Mouse (Mus musculus): ENCODE data around the gene Kdf1. TPM values are rescaled to one million over a fixed set of nuclear protein-coding genes. Genes with fewer than 3 reads are reported as not detected.
A peak's percentile ranks its signal among the peaks of the same experiment; 100 is the strongest.

The Kdf1 gene
- 30.1 and 31.6 TPM in 2 replicates for polyA plus RNA-seq (2014; fragmentation: Nextera tagmentation; extraction: Ambion mirVana)

DNA sequence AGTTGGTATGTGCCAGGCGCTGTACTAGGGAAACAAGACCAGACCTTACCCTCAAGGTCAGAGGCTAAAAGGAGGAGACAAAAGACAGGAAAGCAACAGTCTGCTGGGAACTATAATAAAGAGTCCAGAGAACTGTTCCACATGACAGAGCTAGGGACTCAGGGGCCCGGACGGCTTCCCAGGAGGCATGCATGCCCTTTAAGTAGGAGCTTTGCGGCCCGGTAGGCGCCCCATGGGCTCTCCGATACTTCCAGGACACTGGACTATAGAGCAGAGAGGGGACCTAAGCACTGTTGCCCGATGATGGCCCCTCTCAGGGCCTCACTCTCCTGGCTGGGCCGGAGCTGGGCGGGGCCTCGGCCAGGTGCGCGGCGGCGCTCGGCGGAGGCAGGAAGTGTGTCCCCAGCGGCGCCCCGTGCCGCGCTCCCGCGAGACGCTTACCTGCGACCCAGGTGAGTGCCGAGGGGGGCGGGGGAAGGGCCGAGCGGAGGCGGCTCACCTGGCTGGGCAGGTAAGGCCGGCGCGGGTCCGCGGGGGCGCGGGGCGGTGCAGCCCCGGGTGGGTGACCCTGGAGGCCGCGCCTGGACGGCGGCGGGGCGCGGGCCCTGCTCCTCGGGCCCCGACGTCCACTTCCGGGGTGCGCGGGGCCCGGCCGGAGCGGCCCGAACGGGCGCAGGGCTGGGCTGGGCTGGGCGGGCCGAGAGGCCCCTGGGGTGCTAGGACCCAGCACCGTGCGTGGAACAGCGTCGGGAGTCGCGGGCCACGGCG is at the start of gene Kdf1:
TSS of gene Kdf1 (plus strand) at position 363 of the 768 bp plus-strand sequence.
- no peaks in the 10 kb centered on the region for H3K9me3 ChIP-seq (ENCODE audit: control insufficient read depth, low read depth, low read length)
- H3K36me3 ChIP-seq (ENCODE audit: control insufficient read depth, insufficient read depth, low read length): no peaks in the 10 kb centered on the region
- ATAC-seq (ENCODE audit: insufficient number of reproducible peaks, insufficient read depth, low FRiP score, low read depth): peak; percentile 91
- peak within 1 kb of the TSS; percentile 63; the same call in 1 of the 2 replicates for H3K27ac ChIP-seq (ENCODE audit: low read length)
- H3K4me3 ChIP-seq (ENCODE audit: low read depth, low read length): peak within 1 kb of the TSS; percentile 42
- H3K4me1 ChIP-seq (ENCODE audit: control insufficient read depth, insufficient read depth, low read length): peaks cover 4% of the 10 kb centered on the region; the same call in 1 of the 2 replicates
- H3K27me3 ChIP-seq (ENCODE audit: control insufficient read depth, insufficient read depth, low read length): peaks cover 11% of the 10 kb centered on the region; the same call in 1 of the 2 replicates
- WGBS: 3% methylated on average over 67 of the region's 69 CpGs
- H3K9ac ChIP-seq (replicated peaks; ENCODE audit: low read depth, low read length): peak within 1 kb of the TSS; percentile 64
- peak within 1 kb of the TSS; percentile 47 for H3K4me2 ChIP-seq (replicated peaks; ENCODE audit: low read depth, low read length)

DNA sequence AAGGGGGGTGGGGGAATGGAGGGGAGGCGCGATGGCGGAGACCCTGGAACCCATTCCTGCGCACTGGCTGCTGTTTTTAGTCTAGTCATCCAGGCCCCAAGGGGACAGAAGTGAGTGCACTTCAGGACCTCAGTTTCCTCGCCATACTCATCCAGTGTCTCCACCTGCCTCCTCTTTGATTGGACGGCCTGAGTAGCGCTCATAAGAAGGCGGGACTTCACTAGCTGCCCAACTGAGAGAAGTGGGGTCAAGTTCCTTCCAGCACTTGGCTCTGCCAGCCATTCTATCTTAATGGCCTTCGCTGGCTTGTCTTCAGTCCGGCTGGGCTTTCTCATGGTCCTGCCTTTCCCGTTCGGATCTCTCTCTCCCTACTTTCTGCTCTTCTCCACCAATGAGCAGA is 49.6 kb upstream of the Kdf1 start:
- peaks cover 5% of the 10 kb centered on the region; the same call in 1 of the 2 replicates for H3K9me3 ChIP-seq (ENCODE audit: control insufficient read depth, low read depth, low read length)
- peak overlapping the region; percentile 57 for H3K4me2 ChIP-seq (replicated peaks; ENCODE audit: low read depth, low read length)
- H3K27ac ChIP-seq (ENCODE audit: low read length): no peak overlapping the region
- ATAC-seq (ENCODE audit: insufficient number of reproducible peaks, insufficient read depth, low FRiP score, low read depth): no peak
- H3K36me3 ChIP-seq (ENCODE audit: control insufficient read depth, insufficient read depth, low read length): no peaks in the 10 kb centered on the region
- H3K4me1 ChIP-seq (ENCODE audit: control insufficient read depth, insufficient read depth, low read length): no peaks in the 10 kb centered on the region
- H3K27me3 ChIP-seq (ENCODE audit: control insufficient read depth, insufficient read depth, low read length): no peaks in the 10 kb centered on the region
- 14% methylated on average over 12 of the region's 12 CpGs for WGBS
- H3K9ac ChIP-seq (replicated peaks; ENCODE audit: low read depth, low read length): no peak overlapping the region
- H3K4me3 ChIP-seq (ENCODE audit: low read depth, low read length): no peak overlapping the region

DNA sequence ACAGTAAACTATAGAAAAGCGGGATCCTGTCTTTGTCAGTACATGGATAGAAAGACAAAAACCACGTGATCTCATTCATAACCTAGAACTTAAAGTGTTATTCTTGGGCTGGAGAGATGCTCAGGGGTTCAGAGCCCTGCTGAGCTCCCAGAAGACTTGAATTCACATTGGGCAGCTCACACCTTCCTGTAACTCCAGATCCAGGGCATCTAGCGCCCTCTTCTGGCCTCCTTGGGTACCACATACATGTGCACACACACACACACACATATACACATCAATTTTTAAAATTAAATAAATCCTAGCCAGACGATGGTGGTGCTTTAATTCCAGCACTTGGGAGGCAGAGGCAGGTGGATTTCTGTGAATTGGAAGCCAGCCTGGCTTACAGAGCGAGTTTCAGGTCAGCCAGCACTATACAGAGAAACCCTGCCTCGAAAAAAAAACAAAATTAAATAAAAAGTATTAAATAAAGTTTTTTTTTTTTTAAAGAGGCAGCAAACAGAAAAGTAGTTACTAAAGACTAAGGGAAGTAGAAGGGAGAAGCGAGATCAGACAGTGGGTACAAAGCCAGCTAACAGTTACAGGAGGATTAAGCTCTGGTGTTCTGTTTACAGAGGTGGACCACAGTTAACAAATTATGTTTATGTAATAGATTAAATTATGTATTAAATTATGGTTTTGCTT is 47.5 kb upstream of the Kdf1 start:
- Histone ChIP-seq H3K36me3 (ENCODE audit: control insufficient read depth, insufficient read depth, low read length) (no peaks in the 10 kb centered on the region), H3K9ac (replicated peaks; ENCODE audit: low read depth, low read length) (no peak overlapping the region), H3K4me2 (replicated peaks; ENCODE audit: low read depth, low read length) (no peak overlapping the region), H3K4me3 (ENCODE audit: low read depth, low read length) (no peak overlapping the region), H3K27ac (ENCODE audit: low read length) (no peak overlapping the region), H3K4me1 (ENCODE audit: control insufficient read depth, insufficient read depth, low read length) (no peaks in the 10 kb centered on the region), H3K27me3 (ENCODE audit: control insufficient read depth, insufficient read depth, low read length) (no peaks in the 10 kb centered on the region), H3K9me3 (ENCODE audit: control insufficient read depth, low read depth, low read length) (peaks cover 5% of the 10 kb centered on the region; the same call in 1 of the 2 replicates)
- 78% methylated on average over 7 of the region's 7 CpGs for WGBS
- no peak for ATAC-seq (ENCODE audit: insufficient number of reproducible peaks, insufficient read depth, low FRiP score, low read depth)

DNA sequence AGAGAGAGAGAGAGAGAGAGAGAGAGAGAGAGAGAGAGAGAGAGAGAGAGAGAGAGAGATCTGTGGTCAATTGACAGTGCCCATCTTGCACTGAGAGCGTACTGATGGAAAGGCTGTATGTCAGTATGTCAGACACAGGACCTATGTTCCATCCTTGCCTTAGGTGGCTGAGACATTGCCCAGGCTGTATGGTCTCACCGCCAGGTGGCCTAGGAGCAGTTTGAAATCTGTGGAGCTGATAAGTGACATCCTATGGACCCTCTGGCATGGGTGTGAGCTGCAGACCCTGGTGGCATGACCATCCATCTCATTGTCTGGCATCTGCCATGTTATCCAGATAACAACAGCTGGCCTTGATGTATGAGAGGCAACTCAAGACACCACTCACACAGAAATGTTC is 44.9 kb upstream of the Kdf1 start:
- no peaks in the 10 kb centered on the region for H3K36me3 ChIP-seq (ENCODE audit: control insufficient read depth, insufficient read depth, low read length)
- no peaks in the 10 kb centered on the region for H3K4me1 ChIP-seq (ENCODE audit: control insufficient read depth, insufficient read depth, low read length)
- 63% methylated on average over 2 of the region's 2 CpGs for WGBS
- no peak overlapping the region for H3K4me2 ChIP-seq (replicated peaks; ENCODE audit: low read depth, low read length)
- no peak for ATAC-seq (ENCODE audit: insufficient number of reproducible peaks, insufficient read depth, low FRiP score, low read depth)
- no peak overlapping the region for H3K9ac ChIP-seq (replicated peaks; ENCODE audit: low read depth, low read length)
- no peaks in the 10 kb centered on the region for H3K27me3 ChIP-seq (ENCODE audit: control insufficient read depth, insufficient read depth, low read length)
- H3K27ac ChIP-seq (ENCODE audit: low read length): no peak overlapping the region
- H3K4me3 ChIP-seq (ENCODE audit: low read depth, low read length): no peak overlapping the region
- peaks cover 5% of the 10 kb centered on the region; the same call in 1 of the 2 replicates for H3K9me3 ChIP-seq (ENCODE audit: control insufficient read depth, low read depth, low read length)

DNA sequence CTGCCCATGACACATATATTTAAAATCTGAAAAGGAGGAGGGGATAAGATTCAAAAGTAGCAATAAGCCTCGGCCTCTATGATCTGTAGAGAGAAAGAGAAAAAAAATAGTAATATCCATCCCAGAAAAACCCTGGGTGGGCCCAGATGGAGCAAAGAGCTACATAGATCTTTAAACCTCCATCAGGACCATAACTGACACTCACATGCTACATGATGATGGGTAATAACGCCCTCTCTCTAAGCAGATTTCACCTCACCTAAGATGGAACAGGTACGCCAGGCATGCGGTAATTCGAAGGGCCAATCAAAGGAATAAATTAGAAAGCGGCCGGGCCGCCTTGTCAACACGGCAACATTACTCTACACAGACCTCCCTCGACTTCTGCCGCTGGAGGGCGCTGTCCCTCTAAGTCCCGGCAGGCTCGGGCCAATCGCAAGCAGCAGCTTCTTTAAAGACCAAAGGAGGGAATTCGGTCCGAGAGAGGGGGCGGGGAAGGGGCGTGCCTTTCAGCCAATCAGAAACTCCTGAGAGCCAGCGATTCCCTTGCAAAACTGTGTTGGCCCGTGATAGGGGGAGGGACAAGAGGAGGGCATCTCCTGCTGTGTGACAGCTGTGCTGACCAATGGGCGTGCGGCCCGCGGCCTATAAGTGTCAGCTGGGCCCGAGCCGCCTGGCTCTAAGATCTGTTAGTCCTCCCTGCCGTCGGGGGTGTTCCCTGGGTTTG is 39.1 kb upstream of the Kdf1 start, which contains the start of gene Tent5b:
TSS of gene Tent5b (plus strand) at position 675 of the 727 bp plus-strand sequence.
- H3K36me3 ChIP-seq (ENCODE audit: control insufficient read depth, insufficient read depth, low read length): no peaks in the 10 kb centered on the region
- H3K4me2 ChIP-seq (replicated peaks; ENCODE audit: low read depth, low read length): peak within 1 kb of the TSS; percentile 52
- H3K9me3 ChIP-seq (ENCODE audit: control insufficient read depth, low read depth, low read length): no peaks in the 10 kb centered on the region
- H3K27ac ChIP-seq (ENCODE audit: low read length): no peak within 1 kb of the TSS
- WGBS: 4% methylated on average over 29 of the region's 29 CpGs
- H3K27me3 ChIP-seq (ENCODE audit: control insufficient read depth, insufficient read depth, low read length): peaks cover 14% of the 10 kb centered on the region; the same call in 1 of the 2 replicates
- peak within 1 kb of the TSS; percentile 39 for H3K4me3 ChIP-seq (ENCODE audit: low read depth, low read length)
- ATAC-seq (ENCODE audit: insufficient number of reproducible peaks, insufficient read depth, low FRiP score, low read depth): peak; percentile 97
- H3K9ac ChIP-seq (replicated peaks; ENCODE audit: low read depth, low read length): 0 out of 2 replicates have a peak within 1 kb of the TSS, but pooled peaks have one; percentile 18
- peaks cover 9% of the 10 kb centered on the region for H3K4me1 ChIP-seq (ENCODE audit: control insufficient read depth, insufficient read depth, low read length)

DNA sequence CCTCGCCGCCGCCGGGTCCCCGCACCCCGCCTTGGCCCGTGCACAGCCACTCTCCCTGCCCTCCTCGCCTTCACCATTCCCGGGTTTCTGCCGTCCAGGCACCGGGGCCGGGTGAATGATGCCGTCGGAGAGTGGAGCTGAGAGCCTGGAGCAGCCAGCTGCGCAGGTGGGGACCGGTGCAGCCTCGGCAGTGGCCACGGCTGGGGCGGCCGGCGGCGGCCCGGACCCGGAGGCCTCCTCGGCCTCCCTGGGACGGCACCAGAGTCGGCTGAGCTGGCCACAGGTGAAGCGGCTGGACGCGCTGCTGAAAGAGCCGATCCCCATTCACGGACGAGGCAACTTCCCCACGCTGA is 38.6 kb upstream of the Kdf1 start:
- Histone ChIP-seq H3K4me2 (replicated peaks; ENCODE audit: low read depth, low read length) (peak overlapping the region; percentile 52), H3K9me3 (ENCODE audit: control insufficient read depth, low read depth, low read length) (no peaks in the 10 kb centered on the region), H3K36me3 (ENCODE audit: control insufficient read depth, insufficient read depth, low read length) (no peaks in the 10 kb centered on the region), H3K4me1 (ENCODE audit: control insufficient read depth, insufficient read depth, low read length) (peaks cover 11% of the 10 kb centered on the region), H3K9ac (replicated peaks; ENCODE audit: low read depth, low read length) (0 out of 2 replicates have a peak overlapping the region, but pooled peaks have one; percentile 18), H3K4me3 (ENCODE audit: low read depth, low read length) (peak overlapping the region; percentile 39), H3K27ac (ENCODE audit: low read length) (no peak overlapping the region), H3K27me3 (ENCODE audit: control insufficient read depth, insufficient read depth, low read length) (peaks cover 14% of the 10 kb centered on the region; the same call in 1 of the 2 replicates)
- 3% methylated on average over 34 of the region's 34 CpGs for WGBS
- ATAC-seq (ENCODE audit: insufficient number of reproducible peaks, insufficient read depth, low FRiP score, low read depth): peak; percentile 16; the same call in 1 of the 2 replicates

DNA sequence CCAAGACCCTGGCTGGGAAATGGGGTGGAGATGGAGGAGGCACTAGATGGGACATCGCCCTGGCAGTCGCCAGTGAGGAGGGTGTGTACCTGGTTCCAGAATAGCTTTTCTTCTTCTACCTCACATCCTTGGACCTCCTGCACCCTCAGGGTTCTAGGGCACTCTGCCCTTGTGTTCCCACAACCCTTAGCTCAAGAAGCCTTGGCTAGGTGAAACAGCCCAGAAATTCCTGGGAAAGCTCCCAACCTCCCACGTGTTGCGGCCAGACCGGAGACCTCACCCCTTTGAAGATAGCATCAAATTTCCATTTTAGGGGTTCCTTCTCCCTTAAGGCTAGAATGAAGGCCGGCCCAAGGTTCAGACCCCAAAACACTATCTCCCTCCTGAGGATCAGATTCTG is 38.0 kb upstream of the Kdf1 start:
- no peak overlapping the region for H3K4me2 ChIP-seq (replicated peaks; ENCODE audit: low read depth, low read length)
- no peak overlapping the region for H3K9ac ChIP-seq (replicated peaks; ENCODE audit: low read depth, low read length)
- WGBS: 41% methylated on average over 6 of the region's 6 CpGs

DNA sequence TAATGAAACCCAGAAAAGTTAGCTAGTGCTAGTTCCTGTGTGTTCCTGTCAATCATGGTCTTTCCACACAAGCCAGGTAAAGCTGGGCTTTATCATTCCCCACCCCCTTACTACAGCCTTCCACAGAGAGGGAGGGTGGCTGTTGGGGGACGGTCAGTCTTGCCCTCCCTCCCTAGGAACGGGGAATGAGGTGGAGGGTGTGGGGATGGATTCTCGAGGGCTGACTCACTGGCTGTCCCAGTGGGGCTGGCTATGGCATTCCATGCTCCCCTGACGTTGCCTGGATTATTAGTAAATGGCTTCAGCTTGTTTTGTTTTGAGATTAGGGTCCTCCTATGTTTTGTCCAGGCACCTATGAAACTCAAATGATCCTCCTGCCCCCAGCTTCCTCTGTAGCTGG is 37.3 kb upstream of the Kdf1 start:
- WGBS: 10% methylated on average over 4 of the region's 4 CpGs
- Histone ChIP-seq H3K27me3 (ENCODE audit: control insufficient read depth, insufficient read depth, low read length) (peaks cover 14% of the 10 kb centered on the region; the same call in 1 of the 2 replicates), H3K9ac (replicated peaks; ENCODE audit: low read depth, low read length) (no peak overlapping the region), H3K9me3 (ENCODE audit: control insufficient read depth, low read depth, low read length) (no peaks in the 10 kb centered on the region), H3K36me3 (ENCODE audit: control insufficient read depth, insufficient read depth, low read length) (no peaks in the 10 kb centered on the region), H3K4me2 (replicated peaks; ENCODE audit: low read depth, low read length) (no peak overlapping the region), H3K4me1 (ENCODE audit: control insufficient read depth, insufficient read depth, low read length) (peaks cover 11% of the 10 kb centered on the region), H3K27ac (ENCODE audit: low read length) (no peak overlapping the region), H3K4me3 (ENCODE audit: low read depth, low read length) (no peak overlapping the region)
- no peak for ATAC-seq (ENCODE audit: insufficient number of reproducible peaks, insufficient read depth, low FRiP score, low read depth)

More for the DNA sequence above, 38.0 kb upstream of the Kdf1 start:
- ATAC-seq (ENCODE audit: insufficient number of reproducible peaks, insufficient read depth, low FRiP score, low read depth): no peak
- no peaks in the 10 kb centered on the region for H3K36me3 ChIP-seq (ENCODE audit: control insufficient read depth, insufficient read depth, low read length)
- peaks cover 11% of the 10 kb centered on the region for H3K4me1 ChIP-seq (ENCODE audit: control insufficient read depth, insufficient read depth, low read length)
- H3K27ac ChIP-seq (ENCODE audit: low read length): no peak overlapping the region
- peaks cover 14% of the 10 kb centered on the region; the same call in 1 of the 2 replicates for H3K27me3 ChIP-seq (ENCODE audit: control insufficient read depth, insufficient read depth, low read length)
- H3K4me3 ChIP-seq (ENCODE audit: low read depth, low read length): peak overlapping the region; percentile 39; the same call in 1 of the 2 replicates
- no peaks in the 10 kb centered on the region for H3K9me3 ChIP-seq (ENCODE audit: control insufficient read depth, low read depth, low read length)

Measured in stomach, embryonic 14.5 days (tissue).